Comparison of ENCODE assay signal across 16 mouse cellular contexts in the genomic region with DNA sequence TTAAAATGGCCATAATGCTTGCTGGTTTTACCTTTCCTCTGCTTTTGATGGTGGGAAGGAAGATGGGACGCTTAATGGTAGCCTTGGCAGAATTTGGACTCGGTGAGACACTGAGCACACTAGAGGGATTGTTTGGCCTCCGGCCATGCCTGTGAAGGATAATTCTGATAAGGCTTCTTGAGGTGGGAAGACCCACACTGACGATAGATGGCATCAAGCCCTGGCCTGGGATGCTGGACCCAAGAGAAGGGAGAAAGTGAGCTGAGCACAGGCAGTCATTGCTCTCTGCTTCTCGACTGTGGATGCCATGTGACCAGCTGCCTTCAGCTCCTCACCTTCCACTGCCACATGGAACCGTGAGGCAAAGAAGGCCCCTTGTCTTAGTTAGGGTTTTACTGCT.
"Had no signal": no experiment of that assay in that cellular context is flagged by ENCODE, and none has a peak within 500 bp of the region (broad histone marks: within the 10 kb centered on the region; RNA-seq: fewer than 3 reads in every experiment).

No protein-coding gene starts in this region.

- H3K36me3 ChIP-seq: liver, embryonic 13.5 days had no signal

- H3K9ac ChIP-seq: liver, embryonic 13.5 days; stomach, embryonic 15.5 days had no signal

- H3K27ac ChIP-seq: kidney, postnatal 0 days; layer of hippocampus, adult 2 months; liver, embryonic 13.5 days; stomach, embryonic 15.5 days had no signal

- DNase-seq: kidney, adult 9 months; kidney, postnatal 25 days; layer of hippocampus, adult 9-11 months; liver, embryonic 13.5 days; lung, adult 2 months; lung, postnatal 14 days; lung, postnatal 4 days; midbrain, embryonic 14.5 days; retina, postnatal 1 day; right cerebral cortex, postnatal 25 days; spleen, adult 18-20 months; thymus, postnatal 25 days had no signal

- H3K4me1 ChIP-seq: liver, embryonic 13.5 days; stomach, embryonic 15.5 days had no signal

- H3K27me3 ChIP-seq: liver, embryonic 13.5 days; stomach, embryonic 15.5 days had no signal

- H3K4me3 ChIP-seq: layer of hippocampus, adult 2 months; liver, embryonic 13.5 days; stomach, embryonic 15.5 days had no signal

- H3K9me3 ChIP-seq: liver, embryonic 13.5 days; stomach, embryonic 15.5 days had no signal

- H3K4me2 ChIP-seq: liver, embryonic 13.5 days; midbrain, embryonic 11.5 days; stomach, embryonic 15.5 days had no signal
